Mouse (Mus musculus): Measurements from ENCODE around the gene Nipal1.
A peak's percentile ranks its signal among the peaks of the same experiment; 100 is the strongest.

Gene Nipal1

DNA sequence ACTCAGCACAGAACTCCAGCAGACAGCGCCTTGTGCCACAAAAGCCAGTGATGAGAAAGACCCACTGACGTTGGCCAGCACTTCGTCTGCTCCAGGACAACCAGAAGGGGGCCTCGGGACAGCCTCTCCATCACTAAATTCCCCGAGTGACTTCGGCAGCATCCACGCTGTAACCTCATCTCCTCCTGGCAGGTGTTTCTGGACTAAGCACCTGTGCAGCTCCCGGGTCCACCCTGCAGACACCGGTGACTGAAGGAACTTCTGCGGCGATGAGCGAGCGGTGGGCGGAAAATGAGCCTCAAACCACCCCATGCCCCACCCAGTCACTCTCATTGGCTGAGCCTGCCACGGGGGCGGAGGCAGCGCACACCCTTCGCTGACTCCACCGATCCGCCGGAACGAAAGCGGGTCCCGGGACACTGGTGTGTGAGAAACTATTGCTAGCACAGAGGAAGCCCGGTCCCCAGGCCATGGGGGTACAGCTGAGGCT, at the start of gene Nipal1:
Gene Nipal1, plus strand, starts transcription at position 378 of the 490 bp plus-strand sequence.
- DNase-seq (ENCODE audit: low spot score in 2 of 2), result no peak

DNA sequence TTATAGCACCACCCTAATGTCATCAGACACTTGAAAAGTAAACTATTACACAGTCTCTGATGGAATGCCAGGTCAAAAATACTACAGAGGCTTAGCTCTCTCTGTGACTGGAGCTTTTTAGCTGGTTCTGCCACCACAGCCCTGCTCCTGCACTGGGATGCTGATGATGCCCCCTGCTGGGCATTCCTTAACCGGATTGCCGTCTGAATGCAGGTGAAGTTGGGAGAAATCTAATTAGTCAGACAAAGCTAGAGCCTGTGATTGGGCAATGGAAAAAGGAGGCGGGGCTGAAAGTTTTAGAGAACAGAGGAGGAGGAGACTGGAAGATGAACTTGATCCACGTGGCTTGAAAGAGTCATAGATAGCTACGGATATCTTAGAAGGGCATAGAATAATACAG, 46.6 kb upstream of the Nipal1 start:
- peak in 1 of 2 experiments; percentile 21 for DNase-seq (ENCODE audit: low spot score in 2 of 2)

DNA sequence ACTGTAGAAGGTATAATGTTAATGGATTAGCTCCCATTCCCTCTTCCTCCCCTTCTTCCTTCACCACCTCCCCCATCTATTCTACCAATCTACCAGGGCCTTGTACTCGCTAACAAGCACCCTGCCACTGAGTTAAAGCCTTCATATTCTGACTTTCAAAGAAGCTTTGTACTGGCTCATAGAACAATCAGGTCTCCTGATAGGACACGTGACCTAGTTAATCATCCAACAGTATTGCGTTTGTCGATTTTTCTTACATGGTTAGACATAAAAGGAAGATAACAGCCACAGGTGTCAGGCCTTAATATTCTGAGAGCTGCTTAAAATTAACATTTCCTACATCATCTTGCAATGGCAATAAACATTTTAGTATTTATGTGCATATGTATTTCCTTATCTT, 44.5 kb upstream of the Nipal1 start:
- no peak for DNase-seq (ENCODE audit: low spot score in 2 of 2)

DNA sequence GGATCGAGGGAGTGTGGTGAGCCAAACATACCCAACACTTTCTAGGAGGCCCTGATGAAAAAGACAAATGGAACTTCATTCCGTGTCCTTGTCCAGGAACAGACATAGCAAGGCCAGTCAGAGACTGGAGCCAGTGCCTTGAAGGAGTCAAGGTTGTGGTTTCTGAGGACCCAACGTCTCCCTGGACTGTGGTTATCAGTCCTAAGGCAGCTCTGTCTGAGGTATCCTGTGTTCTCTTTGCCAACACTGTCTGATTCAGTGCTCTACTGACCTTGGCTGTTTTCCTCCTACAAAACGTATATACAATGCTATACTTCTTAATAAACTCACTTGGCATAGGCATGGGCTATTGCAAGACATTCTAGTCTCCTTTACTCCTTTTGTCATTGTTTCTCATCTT, 30.2 kb upstream of the Nipal1 start:
- DNase-seq (ENCODE audit: low spot score in 2 of 2), result no peak

DNA sequence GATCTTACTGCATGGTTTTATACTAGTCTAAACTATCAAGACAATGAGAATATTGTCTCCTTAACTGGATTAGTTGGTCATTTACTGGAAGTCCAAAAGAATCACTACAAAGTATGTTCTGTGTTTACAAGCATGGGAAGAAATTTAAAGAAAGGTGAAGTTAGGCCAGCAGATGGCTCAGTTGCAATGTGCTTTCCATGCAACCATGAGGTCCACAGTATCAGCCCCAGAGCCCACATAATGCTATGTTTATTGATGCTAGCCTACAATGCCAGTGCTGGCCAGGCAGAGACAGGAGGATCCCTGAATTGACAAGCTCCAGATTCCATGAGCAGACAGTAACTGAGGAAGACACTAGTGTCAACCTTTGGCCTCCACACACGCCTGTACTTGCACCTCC, 26.6 kb upstream of the Nipal1 start:
- no peak for DNase-seq (ENCODE audit: low spot score in 2 of 2)

DNA sequence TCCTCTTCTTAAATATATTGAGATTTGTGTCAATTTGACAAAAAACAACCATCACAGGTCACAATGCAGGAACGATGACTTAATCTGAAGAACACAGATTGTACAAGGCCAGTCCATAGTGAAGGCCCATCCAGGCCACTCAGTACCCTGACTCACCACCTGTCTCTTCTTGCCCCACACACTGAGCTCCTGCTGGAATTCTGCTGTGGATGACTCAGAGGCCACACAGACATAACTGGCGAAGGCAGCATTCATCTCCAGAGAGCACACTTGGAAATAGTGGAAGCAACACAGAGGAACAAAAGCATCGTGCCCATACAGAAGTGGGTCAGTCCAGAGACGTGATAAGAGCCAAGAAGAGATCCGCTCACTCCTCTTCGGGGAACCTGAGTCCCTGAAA, 17.6 kb upstream of the Nipal1 start:
- no peak for DNase-seq (ENCODE audit: low spot score in 2 of 2)

DNA sequence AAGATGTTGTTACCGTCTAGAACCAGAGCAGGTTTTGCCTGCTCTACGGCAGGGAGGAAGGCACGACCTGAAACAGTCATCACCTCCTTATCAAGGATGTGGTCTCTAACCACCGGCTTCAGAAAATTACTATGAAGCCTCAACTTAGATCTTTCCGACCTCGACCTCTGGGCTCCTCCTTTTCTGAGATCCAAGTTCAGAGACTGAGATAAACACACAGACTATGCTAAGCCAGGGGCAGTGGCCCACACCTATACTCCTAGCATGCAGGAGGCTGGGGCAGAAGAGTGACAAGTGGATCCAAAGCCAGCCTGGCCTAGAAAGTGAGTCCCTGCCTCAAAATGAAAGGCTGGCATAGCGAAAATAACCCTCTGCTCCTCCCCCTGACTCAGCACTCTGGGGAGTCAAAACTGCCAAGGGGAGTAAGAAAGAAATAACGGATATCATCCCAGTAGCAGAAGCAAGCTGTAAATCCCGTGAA, 12.8 kb upstream of the Nipal1 start:
- no peak for DNase-seq (ENCODE audit: low spot score in 2 of 2)

DNA sequence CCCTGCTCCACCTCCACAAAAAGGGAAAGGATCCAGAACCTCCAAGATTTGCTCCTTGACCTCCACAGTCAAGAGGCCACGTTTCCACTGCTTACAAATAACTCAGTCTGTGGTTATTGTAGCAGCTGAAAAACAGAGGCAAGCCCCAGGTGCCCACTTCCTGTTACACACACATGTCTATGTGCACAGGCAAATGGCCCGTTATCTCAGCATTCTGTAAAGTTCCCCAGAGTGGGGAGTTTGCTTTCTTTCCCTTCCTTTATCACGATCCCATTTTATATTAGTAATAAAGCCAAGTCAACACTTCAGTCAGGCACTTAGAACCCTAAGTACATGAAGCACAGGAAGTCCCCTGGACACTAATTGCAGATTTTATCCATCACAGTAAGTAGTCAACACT, 11.5 kb upstream of the Nipal1 start:
- no peak for DNase-seq (ENCODE audit: low spot score in 2 of 2)

DNA sequence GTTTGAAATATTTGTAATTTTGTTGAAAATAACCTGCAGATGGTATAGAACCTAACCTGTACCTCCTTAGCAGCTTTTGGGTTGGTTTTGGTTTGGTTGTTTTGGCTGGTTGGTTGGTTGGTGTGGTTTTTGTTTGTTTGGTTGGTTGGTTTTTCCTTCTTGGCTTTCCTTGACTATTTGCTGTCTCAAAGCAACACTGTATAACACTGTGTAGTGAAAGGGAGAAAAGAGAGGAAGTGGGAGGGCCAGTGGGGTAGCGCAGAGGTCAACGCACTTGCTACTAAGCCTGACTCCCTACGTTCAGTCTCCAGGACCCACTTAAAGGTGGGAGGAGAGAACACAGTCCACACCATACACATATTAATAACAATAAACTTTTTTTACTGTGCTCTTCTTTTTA, 11.0 kb upstream of the Nipal1 start:
- DNase-seq (ENCODE audit: low spot score in 2 of 2), result no peak

DNA sequence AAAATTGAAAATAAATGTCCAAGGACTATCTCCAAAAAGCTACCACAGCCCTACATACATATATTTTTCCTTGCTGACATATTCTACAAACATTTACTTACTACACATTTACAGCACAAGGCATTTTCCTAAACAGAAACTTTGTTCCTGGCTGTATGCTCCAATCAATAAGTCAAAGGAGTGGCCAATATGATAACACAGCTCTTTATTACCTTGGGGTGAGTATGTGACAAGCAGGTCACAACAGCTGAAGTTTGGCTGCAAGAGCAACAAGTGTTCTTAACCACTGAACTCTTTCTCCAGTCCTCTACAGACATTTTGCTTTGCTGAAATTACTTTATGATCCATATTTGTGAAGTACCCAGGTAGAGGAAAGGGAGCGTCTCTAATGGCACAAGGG, 7.5 kb upstream of the Nipal1 start:
- DNase-seq (ENCODE audit: low spot score in 2 of 2), result no peak

DNA sequence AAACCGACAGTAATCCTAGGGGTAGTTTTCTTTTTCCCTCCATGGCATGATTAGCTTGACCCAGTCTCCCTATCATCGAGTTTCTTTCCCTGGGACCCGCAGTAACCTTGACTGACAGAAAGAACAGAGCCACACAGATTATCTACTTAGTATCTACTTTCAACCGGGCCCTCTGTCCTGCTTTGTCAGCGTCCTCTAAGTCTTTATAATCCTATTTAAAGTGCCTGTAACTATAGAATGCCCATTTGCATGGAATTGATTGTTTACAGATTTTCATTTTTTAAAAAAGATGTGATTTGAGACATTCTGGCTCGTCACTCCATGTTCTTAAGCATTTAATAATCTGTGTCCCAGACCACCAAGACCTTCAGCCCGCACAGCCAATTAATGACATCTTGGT, 3.9 kb upstream of the Nipal1 start:
- DNase-seq (ENCODE audit: low spot score in 2 of 2), result no peak

DNA sequence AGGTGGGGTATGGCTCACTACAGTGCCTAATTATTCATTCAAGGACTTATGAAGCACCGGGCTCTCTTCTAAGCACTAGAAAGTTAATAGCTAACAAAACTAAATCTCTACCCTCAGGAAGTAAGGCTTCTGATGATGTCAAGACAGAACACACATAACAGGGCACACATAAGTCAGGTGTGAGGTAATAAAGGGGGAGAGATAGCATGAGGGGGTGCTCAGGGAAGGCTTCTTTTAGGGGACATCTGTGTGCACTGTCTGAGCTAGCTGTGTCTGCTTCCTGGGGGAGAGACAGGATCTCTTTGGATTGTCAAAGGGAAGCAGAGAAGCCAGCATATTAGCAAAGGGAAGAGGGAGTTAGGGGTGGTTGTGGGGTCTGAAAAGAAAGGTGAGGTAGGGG, 3.4 kb upstream of the Nipal1 start, which contains the start of gene Cnga1:
Gene Cnga1, minus strand, starts transcription at position 101 of the 400 bp plus-strand sequence.
- no peak for DNase-seq (ENCODE audit: low spot score in 2 of 2)

DNA sequence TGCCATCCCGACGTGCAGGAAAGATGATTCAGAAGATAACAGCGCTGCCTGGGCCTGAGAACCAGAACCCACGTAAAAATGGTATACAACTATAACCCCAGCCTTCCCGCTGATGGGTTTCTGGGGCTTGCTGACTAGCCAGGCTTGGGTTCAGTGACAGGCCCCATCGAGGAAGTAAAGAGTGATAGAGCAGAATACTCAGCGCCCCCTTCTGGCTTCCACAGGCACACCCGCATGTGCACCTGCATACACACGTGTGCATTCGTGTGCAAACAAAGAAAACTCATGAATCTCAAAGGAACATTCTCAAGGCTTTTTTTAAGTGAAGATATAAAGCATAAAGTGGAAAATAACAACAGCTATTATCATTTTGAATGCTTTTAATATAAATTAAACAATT, 1.5 kb upstream of the Nipal1 start:
- no peak for DNase-seq (ENCODE audit: low spot score in 2 of 2)

DNA sequence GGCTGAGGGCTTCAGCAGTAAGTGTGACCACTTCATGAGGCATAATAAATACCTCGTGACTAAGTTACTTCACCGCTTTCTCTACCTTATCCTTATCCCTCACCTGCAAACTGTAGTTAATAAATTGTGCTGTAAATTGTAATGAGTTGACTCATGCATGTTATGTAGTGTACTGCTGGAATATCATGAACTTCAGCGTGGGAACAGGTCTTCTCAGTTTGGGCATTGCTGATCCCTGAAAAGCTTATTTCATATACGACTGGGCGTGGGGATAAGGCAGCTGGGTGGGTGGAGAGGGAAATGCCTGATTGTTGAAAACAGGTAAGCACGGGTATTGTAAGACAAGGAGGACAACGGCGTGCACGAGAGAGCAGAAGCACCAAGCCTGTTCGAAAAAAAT, 599 bp upstream of the Nipal1 start:
- no peak for DNase-seq (ENCODE audit: low spot score in 2 of 2)

DNA sequence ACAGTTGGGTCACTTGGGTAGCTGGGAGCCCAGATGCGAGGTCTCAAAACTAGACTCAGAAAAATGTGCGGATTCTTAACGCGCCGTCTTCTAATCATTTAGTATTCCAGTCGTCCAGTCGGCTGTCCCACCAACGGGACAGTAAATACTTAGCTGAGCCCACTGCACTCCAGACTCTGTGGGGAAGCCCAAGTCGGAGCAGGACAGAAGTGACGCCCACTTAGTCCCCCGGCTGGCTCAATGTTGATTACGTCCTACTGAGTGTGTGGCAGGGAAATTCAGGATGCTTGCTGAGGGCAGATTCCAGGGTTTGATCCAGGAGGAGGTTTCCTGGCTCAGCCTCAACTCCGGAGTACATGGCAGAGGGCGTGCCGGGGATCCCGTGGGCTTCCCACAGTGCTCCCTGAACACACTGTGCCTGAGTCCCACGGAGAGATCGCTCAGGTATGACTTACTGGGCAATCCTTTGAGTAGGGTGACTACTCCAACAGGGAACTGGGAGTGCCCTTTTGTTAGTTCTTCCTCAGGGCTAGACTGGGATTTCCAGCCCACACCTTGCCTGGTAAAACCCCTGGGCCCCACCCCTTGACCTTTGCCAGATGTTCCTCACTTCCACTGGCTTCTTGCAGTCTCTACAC, 482 bp downstream of the Nipal1 start:
- DNase-seq (ENCODE audit: low spot score in 2 of 2), result no peak

DNA sequence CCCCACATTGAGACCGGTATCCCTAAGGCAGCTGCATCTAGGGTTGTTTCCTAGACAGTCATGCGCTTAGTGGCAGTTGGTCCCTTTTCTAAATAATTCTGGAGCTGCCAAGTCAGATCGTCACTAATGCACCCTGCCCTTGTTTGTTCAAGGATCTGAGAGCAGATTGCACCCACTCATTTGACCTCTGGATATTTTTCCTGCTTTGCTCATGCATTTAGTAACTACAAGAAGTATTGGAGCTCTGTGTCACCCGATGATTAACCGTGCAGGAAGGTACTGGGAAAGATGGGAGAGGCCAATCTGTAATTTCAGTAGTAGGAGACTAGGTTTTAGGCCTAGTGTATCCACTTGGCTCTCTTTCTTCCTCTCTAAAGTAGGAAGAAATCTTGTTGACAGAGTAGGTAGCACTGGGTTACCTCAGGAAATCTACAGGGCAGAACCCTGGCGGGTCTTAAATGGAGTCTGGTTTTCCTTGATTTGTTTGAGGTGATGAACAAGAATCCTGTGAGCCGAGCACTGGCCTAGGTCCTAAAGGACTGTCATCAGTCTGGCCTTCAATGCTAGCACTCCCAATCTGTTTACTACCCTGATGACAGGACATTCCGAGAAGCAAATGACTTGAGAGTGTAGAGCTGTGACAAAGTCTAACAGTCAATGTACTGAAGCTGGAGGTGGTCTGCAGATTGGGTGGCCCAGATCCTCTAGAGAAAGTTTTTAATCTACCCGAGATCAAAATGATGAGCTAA, 1.6 kb downstream of the Nipal1 start:
- no peak for DNase-seq (ENCODE audit: low spot score in 2 of 2)

DNA sequence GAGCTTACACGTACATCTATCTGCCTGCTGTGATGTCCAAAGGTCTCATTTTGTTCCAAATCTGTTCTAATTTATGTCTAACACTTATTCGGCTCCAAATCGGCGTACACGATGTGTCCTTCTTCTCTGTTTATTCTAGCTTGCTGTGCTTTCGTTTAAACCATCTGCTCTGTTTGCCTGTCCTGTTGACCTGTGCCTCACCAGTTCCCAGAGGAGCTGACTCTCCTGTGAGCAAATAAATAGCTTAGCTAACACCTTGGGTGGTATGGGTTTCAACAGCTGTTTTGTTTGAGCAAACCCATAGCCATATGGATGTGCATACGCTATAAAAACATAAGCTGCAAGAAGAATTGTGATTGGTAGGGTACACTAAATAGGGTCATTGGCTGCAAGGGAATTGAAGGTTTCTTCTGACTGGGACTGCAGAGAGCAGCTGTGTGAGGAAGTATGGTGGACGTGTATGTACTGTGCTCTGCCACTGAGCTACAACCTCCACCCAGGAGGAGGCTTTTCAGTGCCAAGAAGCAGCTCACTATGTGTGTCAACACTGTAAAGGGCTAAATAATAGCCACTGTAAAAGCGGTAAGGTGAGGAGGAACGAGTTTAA, 5.6 kb downstream of the Nipal1 start:
- DNase-seq (ENCODE audit: low spot score in 2 of 2), result no peak

DNA sequence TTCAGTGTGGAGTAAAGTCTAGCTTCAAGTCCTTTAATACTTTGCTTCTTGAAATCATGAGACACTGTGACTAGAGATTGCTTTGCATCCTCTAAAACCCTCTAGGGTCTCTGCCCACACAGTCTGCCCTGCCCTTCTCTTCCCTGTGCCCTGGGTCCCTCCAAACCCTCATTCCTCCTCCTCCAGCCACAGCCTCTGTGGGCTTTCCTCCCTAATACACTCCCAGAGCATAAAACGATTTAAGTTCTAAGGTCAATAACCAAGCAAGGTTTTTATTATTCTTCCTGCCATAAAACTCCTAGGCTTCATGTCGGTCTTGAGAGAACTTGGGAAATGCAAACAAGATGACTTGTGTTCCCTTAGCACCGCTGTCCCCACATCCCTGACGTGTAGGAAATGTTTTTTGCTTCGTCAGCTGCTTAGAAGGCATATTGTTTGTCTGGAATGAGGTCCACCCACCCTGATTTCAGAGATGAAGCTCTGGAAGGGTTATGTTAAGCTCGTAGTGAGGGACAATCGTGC, 8.7 kb downstream of the Nipal1 start:
- DNase-seq (ENCODE audit: low spot score in 2 of 2), result no peak

DNA sequence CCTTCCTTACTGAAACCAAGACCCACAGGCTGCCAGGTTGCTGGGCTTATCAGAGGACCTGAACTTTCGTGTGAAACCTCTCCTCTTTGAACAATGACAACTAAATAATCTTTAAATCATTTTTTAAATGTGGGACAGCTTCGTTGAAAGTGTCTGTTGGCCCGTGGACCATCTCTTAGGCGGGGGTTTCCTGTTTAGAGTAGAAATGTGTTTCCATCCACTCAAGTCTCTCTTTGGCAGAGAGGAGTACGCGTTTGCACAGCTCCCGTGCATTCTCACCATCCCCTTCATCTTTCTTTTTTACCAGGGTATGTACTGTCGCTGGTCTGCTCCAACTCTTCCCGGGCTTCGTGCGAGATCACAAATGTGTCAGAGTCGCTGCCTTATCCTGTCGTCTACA, 10.8 kb downstream of the Nipal1 start:
- DNase-seq (ENCODE audit: low spot score in 2 of 2), result no peak

DNA sequence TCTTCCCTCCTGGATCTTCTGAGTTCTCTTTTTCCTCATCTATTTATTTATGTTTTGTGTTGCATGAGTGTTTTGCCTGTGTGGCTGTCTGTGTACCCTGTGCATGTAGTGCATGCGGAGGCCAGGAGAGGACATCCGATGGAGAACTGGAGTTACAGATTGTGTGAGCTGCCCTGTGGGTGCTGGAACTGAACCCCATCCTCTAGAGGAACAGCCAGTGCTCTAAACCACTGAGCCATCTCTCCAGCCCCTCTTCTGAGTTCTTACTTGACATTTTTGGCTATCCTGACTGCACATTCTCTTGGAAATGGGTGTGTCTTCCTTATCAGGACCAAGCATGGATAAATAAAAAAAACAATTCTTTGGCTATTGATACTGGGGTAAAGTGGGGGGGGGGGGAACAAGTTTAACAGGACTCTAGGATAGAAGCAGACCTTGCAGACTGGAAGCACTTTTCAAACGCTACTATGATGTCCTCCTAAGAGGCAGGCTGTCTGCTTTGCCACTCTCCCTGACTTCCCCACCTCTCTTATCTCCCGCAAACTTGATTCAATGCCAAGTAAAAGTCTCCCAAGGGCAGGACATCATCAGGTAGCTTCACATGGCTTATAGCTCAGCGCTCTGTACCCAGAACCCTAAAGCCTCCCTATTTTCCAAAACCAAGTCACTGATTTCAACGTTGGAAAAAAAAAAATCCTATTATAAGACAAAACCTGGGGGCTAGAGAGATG, 13.6 kb downstream of the Nipal1 start:
- no peak for DNase-seq (ENCODE audit: low spot score in 2 of 2)

DNA sequence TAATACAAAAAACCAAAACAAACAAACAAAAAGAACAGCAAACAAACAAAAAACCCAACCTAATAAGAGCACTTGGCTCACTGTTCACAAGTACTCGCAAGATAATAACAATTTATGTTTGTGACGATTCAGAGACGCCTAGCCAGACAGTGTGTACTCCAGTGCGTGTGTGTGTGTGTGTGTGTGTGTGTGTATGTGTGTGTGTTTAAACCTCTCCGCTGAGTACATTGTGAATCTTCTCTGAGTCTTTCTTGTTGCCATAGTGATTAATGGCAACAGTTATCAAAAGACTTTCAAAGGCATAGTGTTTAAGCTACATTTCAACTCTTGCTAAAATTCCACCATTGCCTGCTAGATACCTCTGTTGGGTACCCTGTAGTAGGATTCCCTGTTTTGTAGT, 16.5 kb downstream of the Nipal1 start:
- DNase-seq (ENCODE audit: low spot score in 2 of 2), result no peak

DNA sequence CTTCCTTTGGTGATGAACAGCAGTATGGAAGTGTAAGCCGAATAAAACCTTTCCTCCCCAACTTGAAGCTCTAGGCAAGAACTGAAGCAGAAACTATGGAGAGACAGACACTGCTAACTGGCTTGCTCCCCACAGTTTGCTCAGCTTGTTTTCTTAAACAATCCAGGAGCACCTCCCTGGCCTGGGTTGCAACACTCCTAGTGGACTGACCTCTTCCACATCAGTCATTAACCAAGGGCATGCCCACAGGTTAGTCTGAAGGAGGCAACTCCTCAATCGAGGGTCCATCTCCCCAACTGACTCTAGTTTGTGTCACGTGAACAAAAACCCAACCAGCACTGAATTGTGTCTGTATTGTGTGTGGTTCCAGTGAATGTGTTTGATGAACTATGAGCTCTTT, 17.3 kb downstream of the Nipal1 start:
- no peak for DNase-seq (ENCODE audit: low spot score in 2 of 2)
